In the genomic region with DNA sequence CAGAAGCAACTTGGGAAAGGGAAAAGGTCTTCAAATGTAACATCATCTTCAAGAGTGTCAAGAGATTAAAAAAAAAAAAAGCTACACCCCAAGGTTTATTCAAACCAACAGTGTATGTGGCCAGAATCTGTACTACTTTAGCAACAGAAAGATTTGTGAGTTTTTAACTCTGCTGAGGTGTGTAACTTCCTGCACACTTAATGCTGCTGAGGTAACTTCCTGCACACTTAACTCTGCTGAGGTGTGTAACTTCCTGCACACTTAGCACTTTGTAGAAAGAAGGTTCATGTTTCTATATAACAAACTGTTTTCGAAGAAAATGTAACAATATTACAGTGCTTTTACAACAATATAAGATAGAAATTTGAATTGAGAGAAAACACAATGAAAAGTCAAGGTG, we compare ENCODE assay signal across 20 mouse cellular contexts.
DNase-seq lines count a peak whose midpoint lies in the region; ATAC-seq lines count a peak whose summit lies in the region.
"Had no signal": no experiment of that assay in that cellular context is flagged by ENCODE, and none has a peak within 500 bp of the region (broad histone marks: within the 10 kb centered on the region; RNA-seq: fewer than 3 reads in every experiment).

No protein-coding gene starts in this region.

- peak; percentile 29 for ATAC-seq in activated CD4-positive, CD25-positive, alpha-beta regulatory T cell, adult 4 months
- ATAC-seq in megakaryocyte, adult 5-6 weeks (ENCODE audit: poor library complexity, severe bottlenecking), result peak; percentile 72
- ATAC-seq: forebrain, embryonic 14.5 days; forebrain, embryonic 16.5 days; Patski had no signal

- DNase-seq in thymus, postnatal 0 days (ENCODE audit: low spot score), result peak; percentile 34
- DNase-seq in thymus, postnatal 4 days, result no peak
- DNase-seq in embryo, embryonic 10.5 days (ENCODE audit: low spot score), result no peak
- no peak for DNase-seq in kidney, adult 8-10 months
- no peak for DNase-seq in natural killer cell, adult 2 months (ENCODE audit: low spot score in 2 of 2)
- DNase-seq: adrenal gland, adult 2 months; adrenal gland, postnatal 10 days; adrenal gland, postnatal 25 days; B cell, adult 2 months; cerebellum, adult 11 months; cerebellum, adult 18-20 months; cerebellum, adult 8-10 months; cerebellum, adult 9-11 months; cerebellum, postnatal 14 days; cerebellum, postnatal 36 days had no signal
